Mouse (Mus musculus) heart, adult 2 months (tissue): ENCODE data around the gene A830018L16Rik.

Experiments used
- CTCF ChIP-seq: fragments of 200-600 bp; IDR thresholded peaks from 2 replicates; pipeline ENCODE4 v1.8.1; 2022; ENCODE audit warnings: antibody characterized with exemption, mild to moderate bottlenecking, moderate library complexity
- EP300 ChIP-seq: fragments of 200-500 bp; IDR thresholded peaks from 2 replicates; pipeline ENCODE4 v1.6.1; 2011; ENCODE audit warnings: low read depth, low read length, control low read depth; ENCODE audit not compliant: insufficient read depth
- POLR2A ChIP-seq: fragments of 200-500 bp; IDR thresholded peaks from 2 replicates; pipeline ENCODE4 v1.6.1; 2011; ENCODE audit warnings: mild to moderate bottlenecking, low read depth, low read length, control low read depth; ENCODE audit not compliant: insufficient read depth

DNA sequence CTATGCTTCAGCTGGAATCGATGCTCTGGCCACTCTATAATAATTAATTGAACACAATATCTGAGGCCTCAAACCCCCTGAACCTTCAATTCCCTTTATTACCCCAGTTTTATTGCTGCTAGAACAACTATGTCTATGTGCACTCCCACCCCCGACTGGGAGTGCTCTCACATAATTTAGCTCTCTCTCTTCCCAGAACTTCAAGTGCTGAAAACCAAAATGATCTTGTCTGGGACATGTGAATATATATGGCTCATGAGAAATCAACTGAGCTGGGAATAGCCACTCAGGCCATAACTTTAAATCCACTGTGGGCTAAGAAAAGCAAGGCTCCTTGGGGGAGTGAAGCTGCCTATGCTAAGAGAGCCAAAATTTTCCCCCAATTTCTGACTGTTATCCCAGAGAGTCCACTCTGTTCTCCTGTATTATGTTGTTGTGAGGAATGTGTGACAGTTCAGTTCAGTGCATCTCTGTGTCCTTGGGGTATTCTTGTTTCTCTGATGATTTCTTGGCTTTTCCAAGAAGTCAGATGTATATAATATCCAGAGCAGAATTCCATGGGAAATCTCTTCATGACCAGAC lies 582.5 kb downstream of the A830018L16Rik start:
- TF ChIP-seq EP300 (no peak), POLR2A (no peak), CTCF (no peak)
